Mouse (Mus musculus) megakaryocyte, embryonic 14.5 days (primary cell): ENCODE data around the gene Gm45021.

Experiments
- FLI1 ChIP-seq: IDR thresholded peaks from 2 replicates; pipeline ENCODE4 v1.6.1; 2012; ENCODE audit warnings: low read length, inconsistent platforms, mixed read lengths
- GATA1 ChIP-seq: IDR thresholded peaks from 3 replicates; pipeline ENCODE4 v1.6.1; 2012; ENCODE audit warnings: mixed read lengths, low read length, inconsistent platforms, borderline replicate concordance

GRCm38 (mm10) chr6:48582037-48582436 lies 7.4 kb upstream of the Gm45021 start:
- TF ChIP-seq GATA1, result no peak
- TF ChIP-seq FLI1, result no peak
